Mouse (Mus musculus) CH12.LX (cell line): ENCODE measurements around the gene Krtap4-1. TPM values are rescaled to one million over a fixed set of nuclear protein-coding genes. Genes with fewer than 3 reads are reported as not detected.
"Not testable (repeated sequence)": the region's sequence is repeated elsewhere in the genome, so short reads cannot be mapped to it uniquely, and the experiment has no call there.

ENCODE experiments used
- DNase-seq: peaks from one replicate; pipeline ENCODE4 v3.0.0-alpha.2; 2013; ENCODE audit errors: extremely low read depth
- H3K27ac ChIP-seq: 2 replicates; pipeline ENCODE4 v1.5.1; 2012; ENCODE audit warnings: low read depth, mild to moderate bottlenecking, control low read depth, moderate library complexity; ENCODE audit not compliant: insufficient read depth
- H3K27me3 ChIP-seq: replicated peaks from 2 replicates; pipeline ENCODE3; 2012; ENCODE audit warnings: inconsistent platforms
- H3K36me3 ChIP-seq, 2 experiments: replicated peaks in 1 of 2; 2 replicates each; pipeline versions ENCODE3 to v1.6.1; 2012; ENCODE audit warnings: inconsistent platforms in 1 of 2, low read length in 1 of 2, mild to moderate bottlenecking in 1 of 2, mixed read lengths in 1 of 2, moderate library complexity in 1 of 2; ENCODE audit not compliant: control insufficient read depth in 1 of 2, insufficient read depth in 1 of 2
- H3K4me1 ChIP-seq, 2 experiments: 2 replicates each; pipeline ENCODE4 v1.6.1; 2012; ENCODE audit warnings: inconsistent platforms in 1 of 2, moderate library complexity in 1 of 2; ENCODE audit not compliant: insufficient read depth in 2 of 2, control insufficient read depth in 1 of 2
- H3K4me2 ChIP-seq: 2 replicates; pipeline ENCODE4 v1.6.1; 2012; ENCODE audit warnings: low read depth, mild to moderate bottlenecking, control low read depth; ENCODE audit not compliant: poor library complexity, insufficient read depth, severe bottlenecking
- H3K4me3 ChIP-seq, 3 experiments: fragments of 150-350 bp in 1 of 3; sonication (generic) in 1 of 3; replicated peaks in 1 of 3; 2 replicates each; pipeline versions ENCODE3 to v1.5.1; 2011 to 2012; ENCODE audit warnings: low read depth in 2 of 3, low read length in 2 of 3, mild to moderate bottlenecking in 2 of 3, moderate library complexity in 2 of 3, control low read depth in 1 of 3, improper control_type of control experiment in 1 of 3, inconsistent platforms in 1 of 3, mixed read lengths in 1 of 3; ENCODE audit not compliant: poor library complexity in 1 of 3
- H3K79me2 ChIP-seq: replicated peaks from 2 replicates; pipeline ENCODE4 v1.6.1; 2012; ENCODE audit warnings: mild to moderate bottlenecking, moderate library complexity; ENCODE audit not compliant: control insufficient read depth, poor library complexity, insufficient read depth, severe bottlenecking; ENCODE audit errors: extremely low read depth
- H3K9ac ChIP-seq: 2 replicates; pipeline ENCODE4 v1.6.1; 2012; ENCODE audit warnings: low read depth, mild to moderate bottlenecking, control low read depth, moderate library complexity; ENCODE audit not compliant: insufficient read depth
- H3K9me3 ChIP-seq: replicated peaks from 2 replicates; pipeline ENCODE3; 2012; ENCODE audit warnings: low read length, inconsistent platforms, mixed read lengths
- CHD1 ChIP-seq: IDR thresholded peaks from 2 replicates; pipeline ENCODE4 v1.6.1; 2012; ENCODE audit warnings: low read depth, low read length, improper control_type of control experiment, inconsistent platforms
- CHD2 ChIP-seq: IDR thresholded peaks from 2 replicates; pipeline ENCODE4 v1.6.1; 2011; ENCODE audit warnings: low read length, improper control_type of control experiment
- CTCF ChIP-seq, 2 experiments: IDR thresholded peaks in 1 of 2; conservative IDR thresholded peaks in 1 of 2; 2 replicates each; pipeline ENCODE4 v1.5.1; 2011 to 2012; ENCODE audit warnings: low read depth in 2 of 2, low read length in 2 of 2, improper control_type of control experiment in 1 of 2, inconsistent platforms in 1 of 2, mild to moderate bottlenecking in 1 of 2, moderate library complexity in 1 of 2
- ELF1 ChIP-seq: IDR thresholded peaks from 2 replicates; pipeline ENCODE4 v1.6.1; 2014; ENCODE audit warnings: low read depth, mild to moderate bottlenecking, inconsistent platforms, low read length, improper control_type of control experiment
- ETS1 ChIP-seq: conservative IDR thresholded peaks from 2 replicates; pipeline ENCODE4 v1.6.1; 2012; ENCODE audit warnings: low read depth, mild to moderate bottlenecking, inconsistent platforms, low read length, improper control_type of control experiment, moderate library complexity
- GABPA ChIP-seq: IDR thresholded peaks from 2 replicates; pipeline ENCODE4 v1.6.1; 2012; ENCODE audit warnings: low read depth, low read length, improper control_type of control experiment, inconsistent platforms; ENCODE audit not compliant: insufficient replicate concordance
- IRF4 ChIP-seq: IDR thresholded peaks from 2 replicates; pipeline ENCODE4 v1.6.1; 2014; ENCODE audit warnings: low read depth, mild to moderate bottlenecking, inconsistent platforms, low read length, improper control_type of control experiment
- JUN ChIP-seq: IDR thresholded peaks from 2 replicates; pipeline ENCODE4 v1.6.1; 2011; ENCODE audit warnings: low read depth, mild to moderate bottlenecking, low read length, improper control_type of control experiment, moderate library complexity; ENCODE audit not compliant: insufficient read depth
- JUND ChIP-seq: conservative IDR thresholded peaks from 2 replicates; pipeline ENCODE4 v1.6.1; 2011; ENCODE audit warnings: low read depth, low read length, improper control_type of control experiment
- KAT2A ChIP-seq: IDR thresholded peaks from 2 replicates; pipeline ENCODE4 v1.6.1; 2012; ENCODE audit warnings: low read length, improper control_type of control experiment, inconsistent platforms; ENCODE audit not compliant: insufficient replicate concordance
- MAFK ChIP-seq: IDR thresholded peaks from 2 replicates; pipeline ENCODE4 v1.6.1; 2011; ENCODE audit warnings: low read length, improper control_type of control experiment; ENCODE audit not compliant: insufficient replicate concordance
- MXI1 ChIP-seq: IDR thresholded peaks from 2 replicates; pipeline ENCODE4 v1.6.1; 2011; ENCODE audit warnings: mild to moderate bottlenecking, low read depth, low read length, improper control_type of control experiment
- SIN3A ChIP-seq: IDR thresholded peaks from 2 replicates; pipeline ENCODE4 v1.6.1; 2012; ENCODE audit warnings: low read length, improper control_type of control experiment, inconsistent platforms
- SMC3 ChIP-seq: IDR thresholded peaks from 2 replicates; pipeline ENCODE4 v1.6.1; 2011; ENCODE audit warnings: low read depth, low read length, improper control_type of control experiment
- dilution Hi-C: fragments of 300-500 bp; cut with MboI; formaldehyde crosslinking; loops from 2 replicates; pipeline ENCODE4 v1.14.3; 2020; ENCODE audit warnings: low sequenced_read_pairs; ENCODE audit not compliant: extremely low pct_unique_long_range_greater_than_20kb, extremely low pct_ligation_motif_present
- in situ Hi-C: fragments of 300-500 bp; cut with MboI; formaldehyde crosslinking; loops from 3 replicates; pipeline ENCODE4 v1.14.3; 2019; ENCODE audit warnings: low sequenced_read_pairs, low pct_ligation_motif_present, low pct_unique_long_range_greater_than_20kb, mixed read lengths
- polyA plus RNA-seq: library from polyadenylated mRNA; unstranded; fragments of >175 nt; gene quantifications from 2 replicates; pipeline ENCODE4 v1.2.1, GENCODE M21; 2012; ENCODE audit warnings: low read depth; ENCODE audit not compliant: insufficient read length
- total RNA-seq, 2 experiments: library from RNA; depleted of rRNA; stranded (reverse); fragments of 300-350 nt in 1 of 2; fragments of >200 nt in 1 of 2; gene quantifications; 2 replicates each; pipeline ENCODE4 v1.2.3; 2012 to 2014

The Krtap4-1 gene
- total and polyA plus RNA-seq, 3 experiments, result not detected

- in situ Hi-C loops (no loop called here), dilution Hi-C loops (no loop called here)
- Histone ChIP-seq H3K27ac (no peak overlapping the region), H3K4me2 (no peak overlapping the region), H3K27me3 (peaks cover 65% of the 10 kb centered on the region), H3K36me3 (no peaks in the 10 kb centered on the region), H3K79me2 (no peaks in the 10 kb centered on the region), H3K9ac (no peak overlapping the region), H3K4me3 (no peak overlapping the region), H3K4me1 (no peaks in the 10 kb centered on the region; a peak in 1 of 4 replicates), H3K9me3 (peaks cover 5% of the 10 kb centered on the region)
- DNase-seq, result no peak
- TF ChIP-seq CHD1, result no peak
Measured at GRCm38 (mm10) chr11:99662802-99663201, 34.8 kb upstream of the Krtap4-1 start.

GRCm38 (mm10) chr11:99659256-99659655 lies 31.2 kb upstream of the Krtap4-1 start:
- dilution Hi-C loops (no loop called here), in situ Hi-C loops (no loop called here)
- Histone ChIP-seq H3K79me2 (no peaks in the 10 kb centered on the region), H3K4me3 (no peak overlapping the region), H3K27me3 (peaks cover 64% of the 10 kb centered on the region), H3K27ac (no peak overlapping the region), H3K9ac (no peak overlapping the region), H3K4me2 (no peak overlapping the region), H3K9me3 (peaks cover 5% of the 10 kb centered on the region), H3K4me1 (peaks cover 0 to 2% of the 10 kb centered on the region in 2 experiments; a peak in 1 of 4 replicates), H3K36me3 (no peaks in the 10 kb centered on the region)
- no peak for DNase-seq
- no peak for TF ChIP-seq KAT2A
- TF ChIP-seq GABPA, result no peak
- TF ChIP-seq MAFK, result no peak
- TF ChIP-seq MXI1, result no peak
- TF ChIP-seq JUN, result no peak
- TF ChIP-seq IRF4, result no peak
- no peak for TF ChIP-seq ELF1
- TF ChIP-seq SIN3A, result no peak
- TF ChIP-seq CTCF (conservative IDR thresholded peaks at IDR 0.05 in 1 of 2, IDR thresholded peaks at IDR 0.05 in 1 of 2; ENCODE audit: low read depth in 2 of 2, low read length in 2 of 2), result no peak
- TF ChIP-seq CHD1, result no peak
- no peak for TF ChIP-seq SMC3
- TF ChIP-seq JUND, result no peak
- TF ChIP-seq ETS1, result no peak
- TF ChIP-seq CHD2, result no peak

GRCm38 (mm10) chr11:99658467-99659010 lies 30.5 kb upstream of the Krtap4-1 start, which contains the start of gene Gm11563:
TSS of gene Gm11563 (minus strand) at chr11:99658960.
- in situ Hi-C loops, DNase-seq, H3K79me2 ChIP-seq, H3K4me1 ChIP-seq, H3K27ac ChIP-seq, H3K9me3 ChIP-seq, H3K4me2 ChIP-seq, H3K4me3 ChIP-seq, H3K36me3 ChIP-seq, H3K9ac ChIP-seq, dilution Hi-C loops: not testable (repeated sequence)
- peaks cover 65% of the 10 kb centered on the region for H3K27me3 ChIP-seq
